Mouse (Mus musculus): ENCODE measurements around the gene 4930404H24Rik. TPM values are rescaled to one million over a fixed set of nuclear protein-coding genes. Genes with fewer than 3 reads are reported as not detected.

4930404H24Rik gene
- total and polyA plus RNA-seq, 2 experiments from 2014 or later, result not detected

- Histone ChIP-seq H3K27ac (ENCODE audit: low read depth, low read length) (no peak overlapping the region), H3K9ac (replicated peaks; ENCODE audit: low read length, poor library complexity, severe bottlenecking) (no peak overlapping the region), H3K27me3 (ENCODE audit: insufficient read depth, low read length) (no peaks in the 10 kb centered on the region), H3K36me3 (ENCODE audit: insufficient read depth, low read length) (no peaks in the 10 kb centered on the region), H3K4me1 (ENCODE audit: insufficient read depth, low read length) (peaks cover 2% of the 10 kb centered on the region; the same call in 1 of the 2 replicates), H3K9me3 (ENCODE audit: low read length) (no peaks in the 10 kb centered on the region), H3K4me2 (ENCODE audit: low read depth, low read length, poor library complexity, severe bottlenecking) (no peak overlapping the region), H3K4me3 (ENCODE audit: low read depth, low read length) (no peak overlapping the region)
- no peak for DNase-seq (ENCODE audit: low spot score)
- no peak for ATAC-seq (ENCODE audit: low FRiP score)
- WGBS, result 83% methylated on average over 12 of the region's 12 CpGs
- no peak for TF ChIP-seq CTCF (IDR thresholded peaks at IDR 0.05)
Measured at GRCm38 (mm10) chr2:153523656-153524055, 31.1 kb downstream of the 4930404H24Rik start.

GRCm38 (mm10) chr2:153524727-153525126, 32.1 kb downstream of the 4930404H24Rik start:
- Histone ChIP-seq H3K27me3 (ENCODE audit: insufficient read depth, low read length) (no peaks in the 10 kb centered on the region), H3K27ac (ENCODE audit: low read depth, low read length) (no peak overlapping the region), H3K4me3 (ENCODE audit: low read depth, low read length) (no peak overlapping the region), H3K36me3 (ENCODE audit: insufficient read depth, low read length) (no peaks in the 10 kb centered on the region), H3K4me1 (ENCODE audit: insufficient read depth, low read length) (peaks cover 2% of the 10 kb centered on the region; the same call in 1 of the 2 replicates), H3K4me2 (ENCODE audit: low read depth, low read length, poor library complexity, severe bottlenecking) (no peak overlapping the region), H3K9me3 (ENCODE audit: low read length) (no peaks in the 10 kb centered on the region), H3K9ac (replicated peaks; ENCODE audit: low read length, poor library complexity, severe bottlenecking) (no peak overlapping the region)
- 67% methylated on average over 2 of the region's 2 CpGs for WGBS
- DNase-seq (ENCODE audit: low spot score) (no peak), ATAC-seq (ENCODE audit: low FRiP score) (no peak)
- no peak for TF ChIP-seq CTCF (IDR thresholded peaks at IDR 0.05)

GRCm38 (mm10) chr2:153525906-153526311, 33.3 kb downstream of the 4930404H24Rik start:
- TF ChIP-seq CTCF (IDR thresholded peaks at IDR 0.05), result no peak
- H3K9me3 ChIP-seq (ENCODE audit: low read length), result no peaks in the 10 kb centered on the region
- H3K27ac ChIP-seq (ENCODE audit: low read depth, low read length), result no peak overlapping the region
- H3K27me3 ChIP-seq (ENCODE audit: insufficient read depth, low read length), result no peaks in the 10 kb centered on the region
- no peak for ATAC-seq (ENCODE audit: low FRiP score)
- peaks cover 2% of the 10 kb centered on the region; the same call in 1 of the 2 replicates for H3K4me1 ChIP-seq (ENCODE audit: insufficient read depth, low read length)
- H3K36me3 ChIP-seq (ENCODE audit: insufficient read depth, low read length), result no peaks in the 10 kb centered on the region
- 17% methylated on average over 10 of the region's 10 CpGs for WGBS
- H3K4me2 ChIP-seq (ENCODE audit: low read depth, low read length, poor library complexity, severe bottlenecking), result peak overlapping the region; percentile 95; the same call in 1 of the 2 replicates
- no peak overlapping the region for H3K4me3 ChIP-seq (ENCODE audit: low read depth, low read length)
- no peak for DNase-seq (ENCODE audit: low spot score)
- no peak overlapping the region for H3K9ac ChIP-seq (replicated peaks; ENCODE audit: low read length, poor library complexity, severe bottlenecking)

- peak overlapping the region; percentile 95 for H3K4me3 ChIP-seq (ENCODE audit: low read depth, low read length)
- peaks cover 2% of the 10 kb centered on the region; the same call in 1 of the 2 replicates for H3K4me1 ChIP-seq (ENCODE audit: insufficient read depth, low read length)
- DNase-seq (ENCODE audit: low spot score) (no peak), ATAC-seq (ENCODE audit: low FRiP score) (no peak)
- no peak for TF ChIP-seq CTCF (IDR thresholded peaks at IDR 0.05)
- peak overlapping the region; percentile 95 for H3K4me2 ChIP-seq (ENCODE audit: low read depth, low read length, poor library complexity, severe bottlenecking)
- H3K36me3 ChIP-seq (ENCODE audit: insufficient read depth, low read length), result no peaks in the 10 kb centered on the region
- peak overlapping the region; percentile 79 for H3K27ac ChIP-seq (ENCODE audit: low read depth, low read length)
- no peaks in the 10 kb centered on the region for H3K9me3 ChIP-seq (ENCODE audit: low read length)
- peak overlapping the region; percentile 98 for H3K9ac ChIP-seq (replicated peaks; ENCODE audit: low read length, poor library complexity, severe bottlenecking)
- H3K27me3 ChIP-seq (ENCODE audit: insufficient read depth, low read length), result no peaks in the 10 kb centered on the region
- 39% methylated on average over 9 of the region's 9 CpGs for WGBS
Measured at GRCm38 (mm10) chr2:153526850-153527530, 34.4 kb downstream of the 4930404H24Rik start.

- Histone ChIP-seq H3K27me3 (ENCODE audit: insufficient read depth, low read length) (no peaks in the 10 kb centered on the region), H3K36me3 (ENCODE audit: insufficient read depth, low read length) (no peaks in the 10 kb centered on the region), H3K9ac (replicated peaks; ENCODE audit: low read length, poor library complexity, severe bottlenecking) (peak overlapping the region; percentile 98), H3K4me3 (ENCODE audit: low read depth, low read length) (peak overlapping the region; percentile 95), H3K9me3 (ENCODE audit: low read length) (no peaks in the 10 kb centered on the region), H3K4me1 (ENCODE audit: insufficient read depth, low read length) (peaks cover 2% of the 10 kb centered on the region; the same call in 1 of the 2 replicates), H3K4me2 (ENCODE audit: low read depth, low read length, poor library complexity, severe bottlenecking) (peak overlapping the region; percentile 95), H3K27ac (ENCODE audit: low read depth, low read length) (peak overlapping the region; percentile 79)
- TF ChIP-seq CTCF (IDR thresholded peaks at IDR 0.05), result no peak
- ATAC-seq (ENCODE audit: low FRiP score) (peak; percentile 44), DNase-seq (ENCODE audit: low spot score) (no peak)
- WGBS, result 3% methylated on average over 45 of the region's 85 CpGs
Measured at GRCm38 (mm10) chr2:153527580-153528531, 35.3 kb downstream of the 4930404H24Rik start.
